Mouse (Mus musculus) granulocyte monocyte progenitor cell, adult 5-6 weeks (primary cell): ENCODE measurements at regions not wholly inside any gene's neighbourhood (a gene's known extent, or its start where the extent isn't known, plus 50 kb on each side); places are given as distances from the start of the nearest gene placed in this dataset.
A peak's percentile ranks its signal among the peaks of the same experiment; 100 is the strongest.

ENCODE experiments used
- ATAC-seq: replicated peaks from 2 replicates; pipeline ENCODE4 v1.8.0; 2016; ENCODE audit warnings: mild to moderate bottlenecking, moderate TSS enrichment, inconsistent platforms; ENCODE audit not compliant: poor library complexity, severe bottlenecking

DNA sequence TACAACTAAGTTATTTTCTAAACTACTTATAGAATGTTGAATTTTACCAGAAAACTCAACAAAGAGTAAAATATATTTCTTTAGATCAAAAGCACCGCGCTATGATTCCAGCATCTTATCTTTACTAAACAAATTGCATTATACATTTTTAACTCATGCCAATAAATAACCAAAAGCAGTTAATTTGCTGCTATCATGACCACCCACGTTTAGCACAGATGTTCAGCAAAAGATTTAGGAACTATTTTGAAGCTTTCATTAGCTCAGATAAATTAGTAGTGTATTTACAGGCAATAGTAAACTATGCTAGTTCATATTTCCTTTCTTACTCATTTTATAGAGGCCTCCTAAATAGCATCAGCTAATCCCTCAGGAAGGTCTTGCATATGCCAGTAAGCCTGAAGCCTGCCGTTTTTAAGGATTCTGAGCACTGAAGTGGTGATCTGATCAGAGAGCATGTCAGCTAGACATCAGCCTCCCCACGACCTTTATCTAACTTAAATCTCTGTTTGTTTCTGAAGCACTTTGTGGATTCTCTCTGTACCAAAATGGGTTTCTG lies 176.3 kb upstream of the Itga4 start:
- no peak for ATAC-seq

DNA sequence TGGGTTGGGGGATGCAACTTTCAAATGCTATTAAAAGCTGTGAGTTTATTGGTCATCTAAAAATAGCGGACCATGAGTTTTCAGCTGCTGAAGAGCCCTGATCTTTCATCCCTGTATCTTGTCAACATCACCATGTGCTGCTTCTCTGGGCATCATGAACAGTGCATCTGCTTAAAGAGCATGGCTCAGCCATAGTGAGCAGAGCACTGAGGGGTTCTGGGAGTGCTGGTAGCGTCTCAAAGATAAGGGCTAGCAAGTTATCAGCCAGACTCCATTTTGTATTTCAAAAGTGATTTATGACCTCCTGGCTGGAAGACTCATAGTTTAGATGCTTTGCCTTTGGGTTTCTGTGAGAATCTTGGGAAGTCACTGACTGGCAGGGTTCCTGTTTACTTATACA lies 173.5 kb upstream of the Itga4 start:
- no peak for ATAC-seq

DNA sequence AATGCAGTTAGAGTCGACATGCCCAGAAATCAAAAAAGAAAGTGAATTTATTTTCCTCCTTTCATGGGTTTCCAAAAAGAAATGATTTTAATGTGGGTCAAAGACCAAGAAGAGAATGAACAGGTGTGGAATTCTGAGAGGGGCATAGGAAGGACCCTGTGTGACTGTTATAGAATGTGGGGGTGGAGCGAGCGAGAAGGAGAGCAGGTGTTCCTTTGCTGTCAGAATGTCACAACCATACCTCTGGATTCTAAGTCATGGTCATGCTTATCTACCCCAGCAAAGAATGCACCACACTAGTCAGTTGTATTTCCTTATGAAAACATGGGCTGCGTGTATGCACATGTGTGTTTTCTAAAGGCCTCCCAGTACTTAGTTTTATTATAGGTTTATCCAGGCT lies 168.9 kb upstream of the Itga4 start:
- ATAC-seq = no peak

DNA sequence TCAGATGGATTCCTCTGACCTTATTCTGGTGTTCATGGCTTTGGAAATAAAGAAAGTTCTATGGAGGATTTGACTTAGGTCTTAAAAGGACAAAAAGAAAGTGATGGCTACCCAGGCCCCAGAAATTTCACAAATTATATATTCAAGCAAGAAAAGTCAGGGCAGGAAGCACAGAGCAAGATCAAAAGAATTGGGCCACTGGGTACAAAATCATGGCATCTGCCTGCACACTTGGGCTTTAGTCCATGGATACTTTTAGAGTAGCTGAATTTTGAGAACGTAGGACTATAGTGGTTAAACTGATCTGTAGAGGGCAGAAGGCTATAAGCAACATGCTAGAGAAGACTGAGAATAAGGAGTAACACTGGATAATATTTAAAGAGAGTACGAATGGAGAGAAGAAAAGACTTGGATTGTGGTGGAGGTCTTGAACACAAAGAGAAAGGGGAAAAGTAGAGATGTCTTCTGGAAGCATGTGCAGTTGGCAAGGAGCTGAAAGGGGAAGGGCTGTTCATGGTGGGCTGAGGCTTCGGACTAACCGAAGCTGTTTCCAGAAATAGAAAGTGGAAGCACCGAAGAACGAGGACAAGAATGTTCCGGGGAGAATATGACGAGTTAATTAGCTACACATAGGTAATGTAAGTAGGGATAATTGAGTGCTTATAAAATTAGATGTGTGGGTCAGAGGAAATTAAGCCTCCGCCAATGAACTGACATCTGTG lies 168.2 kb upstream of the Itga4 start:
- peak; percentile 94 for ATAC-seq

DNA sequence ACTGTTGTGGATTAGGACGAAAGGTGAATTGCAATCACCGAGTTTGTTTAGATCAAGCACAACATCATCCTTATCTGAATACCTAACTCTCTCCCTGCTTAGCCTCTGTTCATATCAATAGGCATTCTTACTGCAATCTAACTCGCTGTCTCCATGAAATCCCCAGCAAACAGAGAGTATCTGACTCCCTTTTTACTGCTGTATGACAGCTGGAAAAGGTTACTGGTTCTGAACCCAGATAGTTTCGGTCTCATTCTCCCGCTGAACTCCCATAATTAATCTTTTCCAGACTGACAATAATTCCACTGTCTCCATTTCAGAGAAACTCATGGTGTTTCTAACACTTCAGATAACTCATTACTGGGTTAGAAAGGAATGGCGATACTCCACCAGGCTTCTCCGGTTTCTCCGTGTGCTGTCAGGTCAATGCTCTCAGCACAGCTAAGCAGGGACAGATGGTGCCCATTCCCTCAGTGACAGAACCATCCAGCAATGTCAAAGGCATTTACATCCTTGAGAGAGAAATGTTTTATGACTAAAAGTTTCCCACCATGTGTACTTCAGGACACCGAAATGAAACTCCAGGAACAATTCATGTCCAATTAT lies 167.5 kb upstream of the Itga4 start:
- 0 out of 2 replicates have a peak, but pooled peaks have one; percentile 9 for ATAC-seq

DNA sequence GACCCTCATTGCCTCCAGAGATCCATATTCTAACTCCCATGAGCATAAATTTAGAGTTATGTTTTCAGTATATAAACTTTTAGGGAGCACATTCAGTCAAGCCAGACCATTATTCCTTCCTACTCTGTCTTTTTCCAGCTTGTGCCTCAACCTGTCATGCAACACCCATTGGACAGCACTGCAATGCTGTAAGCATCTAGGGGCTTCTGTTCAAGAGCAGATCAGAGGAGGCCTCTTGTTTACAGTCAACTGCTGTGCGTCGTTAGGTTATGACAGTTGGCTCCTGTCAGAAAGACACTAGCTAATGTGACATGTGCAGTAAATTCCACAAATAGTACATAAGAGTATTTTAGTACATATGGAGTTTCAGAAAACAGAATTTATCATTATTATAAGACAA lies 165.0 kb upstream of the Itga4 start:
- no peak for ATAC-seq

DNA sequence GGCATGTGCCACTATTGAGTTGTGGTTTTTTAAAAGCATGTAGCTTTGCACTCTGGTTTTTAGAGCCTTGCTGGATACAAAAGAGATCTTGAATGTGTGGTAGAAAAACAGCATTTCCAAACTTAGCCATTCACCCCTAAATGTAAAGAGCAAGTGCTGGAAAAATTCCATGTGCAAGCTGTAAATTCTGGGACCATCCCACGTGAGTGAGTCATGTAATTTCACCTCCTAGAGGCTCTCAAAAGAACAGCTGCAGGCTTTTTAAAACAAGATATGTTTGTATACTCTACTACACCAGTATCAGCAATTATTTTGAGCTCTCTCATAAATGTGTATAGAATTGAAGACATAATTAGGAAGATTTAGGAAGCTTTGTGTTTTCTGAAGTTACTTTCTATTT lies 160.9 kb upstream of the Itga4 start:
- no peak for ATAC-seq

DNA sequence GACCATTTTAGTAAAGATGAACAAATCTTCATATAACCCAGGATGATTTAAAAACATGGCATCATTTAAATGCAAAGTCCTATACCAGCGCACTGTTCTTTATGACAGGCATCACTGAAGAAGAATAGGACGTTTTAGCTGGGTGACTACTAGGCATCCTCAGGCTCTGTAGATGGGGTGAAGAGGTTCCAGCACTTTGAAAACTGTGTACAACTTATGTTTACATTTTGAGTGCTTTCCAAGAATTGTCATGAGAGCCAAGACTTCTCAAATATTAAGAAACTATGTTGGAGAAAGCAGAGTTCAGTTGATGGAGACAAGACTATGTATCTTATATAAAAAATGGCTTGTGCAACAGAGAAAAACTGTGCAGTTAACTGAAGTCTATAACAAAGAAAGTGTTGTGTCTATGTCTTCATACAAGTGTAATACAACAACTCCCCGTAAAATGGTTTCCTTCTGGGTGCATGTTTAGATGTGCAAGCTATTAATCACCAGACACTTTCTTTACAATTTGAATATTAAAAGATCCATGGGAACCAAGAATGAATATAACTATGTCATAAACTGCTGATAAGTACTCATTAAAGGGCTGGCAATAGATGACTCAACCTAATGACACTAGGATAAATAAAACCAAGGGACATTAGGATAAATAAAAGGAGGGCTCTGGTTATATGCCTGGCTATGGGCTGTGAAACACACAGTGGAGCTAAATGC lies 158.5 kb upstream of the Itga4 start:
- no peak for ATAC-seq

DNA sequence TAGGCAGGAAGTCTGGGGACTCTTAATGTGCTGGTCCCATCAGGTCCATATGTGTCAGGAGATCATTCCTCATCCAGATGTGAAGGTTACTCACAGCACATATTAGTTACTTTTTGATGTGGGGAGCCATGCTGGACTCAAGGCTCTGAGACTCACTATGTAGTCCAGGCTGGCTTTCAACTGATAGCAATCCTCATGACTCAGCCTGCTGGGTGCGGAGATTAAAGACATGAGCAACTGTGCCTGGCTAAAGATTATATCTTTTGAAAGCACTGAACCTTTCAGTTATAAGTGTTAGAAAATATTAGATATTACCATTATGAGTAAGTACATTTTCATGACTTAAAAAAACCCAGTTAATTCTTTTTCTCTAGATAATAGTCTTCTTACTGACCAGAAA lies 155.6 kb upstream of the Itga4 start:
- ATAC-seq = no peak

DNA sequence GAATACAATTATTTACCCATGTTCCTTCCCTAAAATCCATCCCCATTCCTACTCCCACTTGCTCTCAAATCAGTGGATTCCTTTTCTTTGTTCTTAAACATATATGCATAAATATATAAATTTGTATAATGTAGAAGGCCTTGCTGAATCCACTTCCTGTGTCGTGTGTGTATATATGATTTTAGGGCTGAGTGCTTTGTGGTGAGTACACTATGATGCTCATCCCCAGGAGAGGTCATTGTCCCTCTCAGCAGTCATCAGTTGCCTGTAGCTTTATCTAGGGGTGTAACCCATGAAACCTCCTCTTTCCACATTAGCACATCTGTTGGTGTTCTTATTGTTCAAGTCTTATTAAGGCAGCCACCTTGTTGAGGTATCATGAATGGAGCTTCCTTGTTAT lies 143.6 kb upstream of the Itga4 start:
- ATAC-seq = no peak

DNA sequence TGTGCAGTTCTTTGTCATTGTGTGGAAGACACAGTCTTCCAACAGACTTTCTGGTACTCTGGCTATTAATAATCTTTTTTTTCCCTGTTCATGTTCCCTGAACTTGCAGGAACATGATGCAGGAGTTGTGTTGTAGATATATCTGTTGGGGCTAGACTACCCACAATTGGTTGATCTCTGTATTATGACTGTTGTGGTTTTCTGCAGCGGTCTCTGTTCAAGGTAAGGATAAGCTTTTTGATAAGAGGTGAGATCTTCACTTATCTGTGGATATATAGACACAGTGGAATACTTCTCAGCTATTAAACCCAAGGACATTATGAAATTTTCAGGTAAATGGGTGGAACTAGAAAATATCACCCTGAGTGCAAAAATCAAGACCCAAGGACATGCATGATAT lies 143.2 kb upstream of the Itga4 start:
- ATAC-seq = no peak

DNA sequence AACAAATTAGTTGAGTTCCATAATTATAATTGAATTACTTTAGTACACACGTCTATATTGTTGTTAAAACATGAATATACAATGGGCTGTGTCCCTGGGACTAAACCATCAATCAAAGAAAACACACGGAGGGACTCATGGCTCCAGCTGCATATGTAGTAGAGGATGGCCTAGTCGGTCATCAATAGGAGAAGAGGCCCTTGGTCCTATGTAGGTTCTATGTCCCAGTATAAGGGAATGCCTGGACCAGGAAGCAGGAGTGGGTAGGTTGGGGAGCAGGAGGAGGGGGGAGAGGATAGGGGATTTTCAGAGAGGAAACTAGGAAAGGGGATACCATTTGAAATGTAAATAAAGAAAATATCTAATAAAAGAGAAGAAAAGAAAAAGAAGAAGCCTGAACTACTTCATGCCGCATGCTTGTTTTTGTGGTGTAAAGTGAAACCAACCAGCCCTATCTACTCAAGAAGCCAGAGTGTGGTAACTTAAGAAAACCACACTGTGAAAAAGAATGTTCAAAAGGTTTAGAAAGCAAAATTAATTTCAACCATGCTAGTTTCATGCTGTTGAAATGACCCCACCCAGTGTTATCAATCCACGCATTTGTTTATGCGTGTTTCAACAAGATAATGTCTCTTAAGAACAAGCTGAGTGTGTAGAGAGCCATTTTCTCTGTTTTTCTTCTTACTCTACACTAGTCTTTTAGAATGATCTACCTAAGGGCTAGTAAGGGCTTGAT lies 134.4 kb upstream of the Itga4 start:
- peak; percentile 97 for ATAC-seq

DNA sequence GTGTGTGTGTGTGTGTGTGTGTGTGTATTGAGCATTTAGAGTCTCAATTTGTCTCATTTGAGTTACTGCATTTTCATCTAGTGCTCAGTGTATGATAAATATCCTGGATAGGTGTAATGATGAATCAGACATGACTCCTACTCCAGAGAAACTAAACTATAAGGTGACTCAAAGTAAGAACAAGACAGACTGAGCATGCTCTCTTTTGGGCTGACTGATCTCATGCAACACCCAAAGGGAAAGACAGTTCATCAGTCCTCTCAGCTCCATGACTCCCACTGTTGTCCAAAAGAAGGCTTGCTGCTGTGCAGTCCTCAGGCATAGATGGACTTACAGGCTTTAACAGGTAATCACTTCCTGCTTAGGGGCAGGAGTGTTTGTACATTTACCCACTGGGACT lies 132.7 kb upstream of the Itga4 start:
- ATAC-seq = no peak

DNA sequence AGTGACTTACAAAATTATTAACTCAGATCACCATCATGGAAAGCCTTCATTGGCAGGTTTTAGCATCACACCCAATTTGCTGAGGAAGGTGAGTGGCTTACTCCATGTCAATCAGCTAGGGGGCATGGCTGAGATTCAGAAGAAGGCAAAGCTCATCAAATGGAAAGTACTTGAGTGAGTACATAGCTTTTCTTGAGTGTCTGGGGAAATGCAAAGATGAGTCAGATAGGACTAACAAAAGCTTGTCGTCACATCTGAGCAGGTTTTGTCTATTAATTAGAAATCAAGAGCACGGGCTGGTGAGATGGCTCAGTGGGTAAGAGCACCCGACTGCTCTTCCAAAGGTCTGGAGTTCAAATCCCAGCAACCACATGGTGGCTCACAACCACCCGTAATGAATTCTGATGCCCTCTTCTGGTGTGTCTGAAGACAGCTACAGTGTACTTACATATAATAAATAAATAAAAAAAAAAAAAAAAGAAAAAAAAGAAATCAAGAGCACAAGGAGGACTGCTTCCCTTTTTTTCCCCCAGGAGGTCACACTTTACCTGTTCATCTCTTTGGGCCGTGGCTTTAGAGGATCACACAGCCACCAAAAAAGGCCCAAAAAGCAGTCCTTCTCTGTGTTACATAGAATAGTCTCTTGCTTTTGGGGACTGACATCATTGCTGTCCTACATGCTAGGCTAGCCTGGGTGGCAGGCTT lies 130.8 kb upstream of the Itga4 start:
- no peak for ATAC-seq

DNA sequence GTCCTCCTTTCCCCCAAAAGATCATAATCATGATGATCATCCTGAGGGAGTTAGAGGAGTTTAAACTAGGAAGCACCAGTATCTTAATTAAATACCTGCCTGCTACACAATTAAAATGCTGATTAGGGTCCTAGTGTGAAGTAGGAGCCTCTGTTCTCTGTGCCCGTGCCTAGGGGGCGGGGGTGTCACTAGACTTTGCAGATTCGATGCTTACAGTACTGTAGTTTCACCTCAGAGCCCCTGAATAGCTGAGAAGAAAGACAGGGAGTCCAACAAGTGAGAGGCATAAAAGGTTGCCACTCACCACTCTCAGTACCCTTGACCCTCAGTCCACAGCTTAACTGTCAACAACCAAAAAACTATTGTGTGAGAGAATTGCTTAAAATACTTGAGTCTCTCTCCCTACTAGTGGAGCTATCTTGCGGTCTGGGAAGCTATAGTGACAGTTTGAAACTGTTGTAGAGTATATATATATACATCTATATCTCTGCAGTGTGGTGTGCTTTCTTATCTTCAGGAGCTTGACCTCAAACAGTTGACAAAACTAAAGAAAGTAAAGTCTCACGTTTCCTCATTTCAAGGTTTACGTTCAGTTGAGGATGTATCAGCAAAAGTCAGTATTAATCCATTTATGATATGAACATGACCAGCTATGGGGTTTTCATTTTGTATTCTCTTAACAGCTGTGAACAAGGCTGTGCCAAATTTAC lies 128.9 kb upstream of the Itga4 start:
- peak; percentile 57 for ATAC-seq

DNA sequence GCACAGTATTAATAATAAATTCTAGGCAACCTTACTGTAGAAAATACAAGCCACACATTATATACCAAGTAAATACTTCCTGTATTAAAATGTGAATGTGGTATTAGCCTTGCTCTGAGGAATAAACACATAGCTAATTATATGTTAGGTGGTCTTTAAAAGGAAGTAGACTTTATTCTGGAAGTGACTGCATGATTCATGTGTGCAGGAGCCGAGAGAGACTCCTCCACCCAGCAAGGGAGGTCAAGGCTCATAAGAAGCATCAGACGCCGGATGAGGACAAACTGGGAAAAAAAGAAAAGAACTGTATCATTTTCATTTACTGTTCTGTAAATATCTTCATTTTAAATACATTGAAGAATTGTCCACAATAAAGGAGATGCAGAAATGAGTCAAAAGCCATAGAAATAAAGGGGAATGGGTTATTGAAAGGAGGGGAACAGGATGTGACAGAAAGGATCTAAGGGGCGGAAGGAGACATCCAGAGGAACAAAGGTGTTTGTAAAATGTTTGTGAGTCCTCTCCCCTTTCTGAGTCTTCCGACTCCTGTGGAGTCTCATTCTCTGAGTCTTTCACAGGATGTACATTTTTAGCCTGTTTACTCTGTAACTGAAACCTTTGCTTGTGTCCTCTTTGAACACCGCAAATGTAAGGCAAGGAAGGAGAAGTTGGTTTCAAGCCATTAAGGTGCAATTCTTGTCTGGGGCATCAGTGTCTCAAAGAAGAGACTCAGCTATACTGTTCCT lies 128.1 kb upstream of the Itga4 start:
- 0 out of 2 replicates have a peak, but pooled peaks have one; percentile 14 for ATAC-seq

DNA sequence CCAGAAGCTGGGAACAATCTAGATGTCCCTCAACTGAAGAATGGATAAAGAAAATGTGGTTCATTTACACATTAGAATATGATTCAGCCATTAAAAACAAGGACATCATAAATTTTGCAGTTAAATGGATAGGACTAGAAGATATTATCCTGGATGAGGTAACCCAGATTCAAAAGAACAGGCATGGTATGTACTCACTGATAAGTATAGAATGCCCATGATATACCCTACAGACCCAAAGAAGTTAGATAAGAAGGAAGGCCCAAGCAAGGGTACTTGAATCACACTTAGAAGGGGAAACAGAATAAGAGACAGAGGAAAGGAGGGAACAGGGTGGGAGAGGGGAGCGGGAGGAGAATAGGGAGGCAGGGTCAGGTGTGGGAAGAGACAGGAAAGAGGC lies 127.4 kb upstream of the Itga4 start:
- no peak for ATAC-seq

DNA sequence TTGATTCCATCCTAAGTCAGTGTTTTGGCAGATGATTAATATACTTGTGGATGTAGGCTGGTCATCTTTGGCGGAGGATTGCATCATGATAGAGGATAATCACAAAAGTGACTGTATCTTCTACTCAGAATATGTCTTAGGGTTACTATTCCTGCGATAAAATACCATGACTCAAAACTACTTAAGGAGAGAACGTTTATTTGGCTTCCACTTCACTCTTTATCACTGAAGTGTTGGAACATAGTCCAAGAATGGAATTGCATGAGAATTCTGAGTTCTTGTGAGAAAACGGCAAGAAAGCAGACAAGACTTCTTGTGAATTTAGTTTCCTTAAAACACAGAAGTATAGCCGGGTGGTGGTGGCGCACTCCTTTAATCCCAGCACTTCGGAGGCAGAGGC lies 124.6 kb upstream of the Itga4 start:
- ATAC-seq = no peak

DNA sequence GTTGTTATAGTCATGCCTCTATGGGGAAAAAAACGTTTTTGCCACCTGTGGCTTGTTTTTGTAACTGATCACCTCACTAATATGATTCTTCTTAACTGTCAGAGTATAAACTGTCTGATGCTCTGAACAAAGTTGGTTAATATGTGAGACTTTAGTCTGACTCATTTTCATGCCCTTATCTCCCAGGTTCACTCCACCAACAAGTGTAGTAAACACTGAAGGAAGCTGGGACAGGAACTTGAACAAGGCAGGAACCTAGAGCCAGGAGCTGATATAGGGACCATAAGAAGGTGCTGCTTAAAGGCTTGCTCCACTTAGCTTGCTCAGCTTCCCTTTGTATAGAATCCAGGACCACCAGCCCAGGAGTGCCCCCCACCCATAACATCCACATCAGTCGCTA lies 124.0 kb upstream of the Itga4 start:
- no peak for ATAC-seq
